Mouse (Mus musculus) lung, adult 2 months (tissue): ENCODE data around the gene Gabpa.

Experiments
- CTCF ChIP-seq: fragments of 200-500 bp; IDR thresholded peaks from 2 replicates; pipeline ENCODE4 v1.5.1; 2011; ENCODE audit warnings: mild to moderate bottlenecking, low read length, control low read depth; ENCODE audit not compliant: insufficient read depth
- POLR2A ChIP-seq: fragments of 200-500 bp; IDR thresholded peaks from 2 replicates; pipeline ENCODE4 v1.6.1; 2011; ENCODE audit warnings: low read depth, mild to moderate bottlenecking, control low read depth, low read length, borderline replicate concordance; ENCODE audit errors: extremely low read depth

- no peak for TF ChIP-seq POLR2A
- no peak for TF ChIP-seq CTCF
These were observed 44.0 kb upstream of the Gabpa start for GRCm38 (mm10) chr16:84790595-84791165.
